Mouse (Mus musculus) ovary, adult 18-20 months (tissue): ENCODE results near the gene Nes.

Experiments used
- DNase-seq: peaks from one replicate; pipeline ENCODE4 v3.0.0; 2022; ENCODE audit warnings: low spot score, mixed read lengths

Nes gene

GRCm38 (mm10) chr3:87949955-87950515 lies 20.8 kb upstream of the Nes start:
- no peak for DNase-seq

DNA sequence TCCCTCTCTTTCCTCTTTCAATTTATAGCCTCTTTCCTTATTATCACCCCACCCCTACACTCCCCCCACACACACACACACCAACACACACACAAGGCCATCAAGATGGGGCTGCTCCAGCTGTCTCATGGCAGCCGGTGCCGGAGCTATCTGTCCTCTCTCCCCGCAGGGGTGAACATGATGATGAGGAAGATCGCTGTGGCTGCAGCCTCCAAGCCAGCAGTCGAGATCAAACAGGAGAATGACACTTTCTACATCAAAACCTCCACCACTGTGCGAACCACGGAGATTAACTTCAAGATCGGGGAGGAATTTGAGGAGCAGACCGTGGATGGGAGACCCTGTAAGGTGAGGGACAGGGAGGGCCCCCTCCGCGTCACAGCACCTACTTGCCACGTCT lies 18.9 kb upstream of the Nes start:
- DNase-seq: no peak

- DNase-seq: no peak
These were observed 18.4 kb upstream of the Nes start for GRCm38 (mm10) chr3:87952440-87952839.

DNA sequence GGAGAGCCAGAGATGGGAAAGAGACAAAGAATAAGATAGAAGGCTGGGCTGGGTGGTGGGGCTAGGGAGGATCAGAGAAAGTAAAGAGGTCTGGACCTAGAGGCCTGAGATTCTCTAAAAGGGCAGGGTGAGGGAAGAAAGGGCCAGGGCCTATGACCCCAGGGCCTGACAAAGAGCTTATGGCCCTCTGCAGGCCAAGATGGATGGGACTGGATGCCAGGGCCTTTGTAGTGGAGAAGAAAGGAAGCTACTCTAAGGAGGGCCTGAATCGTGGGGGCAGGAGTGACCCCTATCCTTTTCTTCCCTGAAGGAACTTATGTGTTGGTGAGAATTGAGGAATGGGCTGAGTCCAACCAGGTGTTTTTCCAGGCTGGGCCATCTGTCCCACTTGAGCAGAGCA lies 12.8 kb upstream of the Nes start:
- no peak for DNase-seq

DNA sequence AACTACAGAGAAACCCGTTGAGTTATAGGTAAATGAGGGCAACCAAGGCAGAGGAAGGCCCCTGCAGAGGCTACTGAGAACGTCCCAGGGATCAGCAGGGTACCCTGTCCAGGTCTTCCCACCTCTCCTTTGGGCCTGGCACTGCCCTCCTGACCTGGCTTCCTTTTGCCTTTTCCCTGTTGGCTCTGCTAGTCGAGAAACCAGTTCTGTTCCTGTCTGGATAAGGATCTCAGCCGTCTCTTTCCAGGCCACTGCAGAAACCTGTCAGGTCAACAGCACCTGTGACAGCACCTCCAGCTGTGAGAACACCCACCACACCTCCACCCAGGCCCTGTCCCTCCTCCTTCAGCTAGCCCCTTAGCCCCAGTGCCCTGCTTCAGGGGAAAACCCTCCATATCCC lies 12.4 kb upstream of the Nes start:
- no peak for DNase-seq

GRCm38 (mm10) chr3:87958967-87959366 lies 11.9 kb upstream of the Nes start:
- no peak for DNase-seq

DNA sequence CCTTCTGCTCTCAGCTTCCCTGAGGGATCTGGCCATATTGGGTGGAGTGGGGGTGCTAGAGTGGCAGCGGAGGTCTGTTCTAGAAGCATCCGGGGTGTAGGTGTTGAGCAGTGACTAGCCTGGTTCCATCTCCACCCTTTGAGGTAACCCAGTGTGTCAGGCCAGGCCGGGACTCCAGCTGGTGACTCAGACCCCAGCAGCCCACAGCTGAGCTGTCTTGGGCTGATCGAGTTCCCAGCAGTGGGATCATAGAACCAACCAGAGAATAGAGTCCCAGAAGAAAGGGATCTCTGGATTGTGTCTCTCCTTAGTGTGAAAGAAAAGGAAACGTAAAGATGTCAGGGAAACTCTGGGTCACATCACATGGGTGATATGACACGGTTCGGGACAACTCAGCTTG lies 11.5 kb upstream of the Nes start:
- no peak for DNase-seq

- no peak for DNase-seq
These were observed 10.7 kb upstream of the Nes start for GRCm38 (mm10) chr3:87960191-87960585.

- DNase-seq: peak; percentile 90
These were observed 10.2 kb upstream of the Nes start for GRCm38 (mm10) chr3:87960586-87961191.

- DNase-seq: no peak
These were observed 517 bp upstream of the Nes start for GRCm38 (mm10) chr3:87970184-87970938.

GRCm38 (mm10) chr3:87971489-87972202 lies 768 bp downstream of the Nes start:
- no peak for DNase-seq

- DNase-seq: no peak
These were observed 1.4 kb downstream of the Nes start for GRCm38 (mm10) chr3:87972203-87972664.

DNA sequence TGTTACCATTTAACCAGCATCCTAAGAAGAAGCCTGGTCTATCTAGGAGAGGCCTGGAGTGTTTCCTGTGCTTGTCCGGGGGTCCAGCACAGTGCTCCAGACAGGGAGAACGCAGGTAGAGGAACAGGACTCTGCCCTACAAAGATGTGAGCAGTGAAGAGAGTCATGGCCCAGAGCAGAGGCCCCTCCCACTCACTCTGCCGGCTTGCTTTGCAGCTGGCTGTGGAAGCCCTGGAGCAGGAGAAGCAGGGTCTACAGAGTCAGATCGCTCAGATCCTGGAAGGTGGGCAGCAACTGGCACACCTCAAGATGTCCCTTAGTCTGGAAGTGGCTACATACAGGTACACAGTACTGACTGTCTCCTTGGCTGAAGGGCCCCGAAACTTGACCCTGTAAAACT lies 1.9 kb downstream of the Nes start:
- no peak for DNase-seq

DNA sequence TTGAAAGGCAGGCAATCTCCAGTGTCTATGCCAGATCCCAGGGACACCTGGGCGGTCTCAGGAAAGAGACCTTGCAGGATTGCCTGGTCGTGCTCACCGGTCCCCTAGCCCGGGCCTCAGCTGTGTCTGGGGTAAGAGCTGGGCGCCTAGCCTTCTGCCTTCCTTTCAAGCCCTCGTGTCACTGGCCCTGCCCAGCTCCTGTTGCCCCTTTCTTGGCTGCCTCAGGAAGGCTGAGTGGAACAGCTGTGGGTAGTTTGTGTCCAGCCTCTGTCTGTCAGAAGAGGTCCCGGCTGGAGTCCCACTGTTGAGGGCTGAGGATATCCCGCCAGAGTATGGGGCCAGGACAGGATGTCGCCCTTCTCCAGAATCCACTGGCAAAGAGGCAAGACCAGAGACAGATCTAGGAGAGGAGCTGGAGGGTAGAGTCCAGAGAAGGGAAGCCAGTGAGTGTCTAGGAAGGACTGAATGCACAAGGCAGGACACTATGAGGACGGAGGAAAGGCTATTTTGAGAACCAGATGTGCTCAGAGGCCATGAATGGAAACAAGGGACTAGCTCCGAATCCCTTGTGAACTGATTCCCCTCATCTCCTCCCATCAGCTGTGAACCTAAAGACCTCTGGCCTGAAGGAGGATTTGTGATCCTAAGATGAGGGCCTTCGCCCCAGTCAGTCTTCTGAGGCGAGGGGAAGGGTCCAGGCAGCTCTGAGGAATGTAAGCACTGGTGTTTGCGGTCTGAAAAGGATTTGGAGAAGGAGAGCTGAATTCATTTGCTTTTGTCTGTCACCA lies 2.9 kb downstream of the Nes start:
- no peak for DNase-seq

DNA sequence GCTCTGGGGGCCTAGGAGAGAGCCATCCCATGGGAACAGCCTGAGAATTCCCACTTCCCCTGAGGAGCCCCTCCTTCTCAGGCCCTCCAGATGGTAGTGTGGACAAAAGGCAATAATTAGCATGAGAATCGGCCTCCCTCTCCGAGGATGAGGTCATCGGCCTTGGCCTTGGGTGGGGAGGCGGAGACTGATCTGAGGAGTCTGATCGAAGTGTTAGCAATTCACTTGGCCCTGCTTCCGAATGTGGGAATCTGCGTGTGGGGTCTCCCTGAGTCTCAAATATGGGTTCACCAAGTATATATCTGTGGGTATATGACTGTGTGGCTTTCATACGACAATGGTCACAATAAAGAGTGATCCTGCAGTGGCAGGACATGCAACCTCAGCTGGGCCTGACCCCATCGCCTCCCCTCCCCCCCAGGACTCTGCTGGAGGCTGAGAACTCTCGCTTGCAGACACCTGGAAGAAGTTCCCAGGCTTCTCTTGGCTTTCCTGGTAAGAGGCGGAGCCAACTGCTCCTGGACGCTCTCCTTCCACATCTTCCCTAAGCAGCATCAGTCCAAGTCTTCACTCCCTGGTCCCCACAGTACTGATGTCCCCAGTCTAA lies 3.6 kb downstream of the Nes start:
- no peak for DNase-seq

DNA sequence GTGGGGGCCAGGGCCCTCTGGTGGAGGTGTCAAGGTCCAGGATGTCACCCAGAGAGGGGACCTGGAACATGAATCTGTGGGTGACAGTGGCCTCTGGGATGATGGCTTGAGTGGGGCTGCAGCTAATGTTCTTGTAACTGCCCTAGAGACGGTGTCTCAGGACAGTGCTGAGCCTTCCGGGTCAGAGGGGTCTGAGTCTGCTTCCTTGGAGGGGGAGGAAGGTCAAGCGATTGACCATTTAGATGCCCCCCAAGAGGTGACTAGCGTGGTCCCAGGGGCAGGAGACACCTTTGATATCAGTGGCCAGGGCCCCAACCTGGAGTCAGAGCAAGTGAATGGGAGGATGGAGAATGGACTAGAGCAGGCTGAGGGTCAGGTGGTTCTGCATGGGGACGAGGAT lies 8.6 kb downstream of the Nes start:
- no peak for DNase-seq

DNA sequence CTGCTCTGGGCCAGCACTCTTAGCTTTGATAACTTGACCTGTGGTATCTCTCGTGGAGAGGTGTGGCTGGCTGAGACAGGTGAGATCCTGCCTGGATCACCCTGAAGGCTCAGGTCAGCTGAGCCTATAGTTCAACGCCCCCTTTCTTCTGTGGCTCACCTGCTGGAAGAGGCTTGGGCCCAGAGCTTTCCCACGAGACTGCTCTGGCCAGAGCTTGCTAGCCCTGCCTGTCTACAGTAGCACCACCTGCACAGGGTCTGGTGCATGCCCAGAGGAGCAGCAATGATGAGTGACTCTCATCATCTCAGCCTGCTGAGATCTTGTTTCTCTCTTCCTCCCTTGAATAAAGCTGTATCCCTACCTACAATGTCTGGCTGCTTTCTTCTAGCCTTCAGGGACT lies 9.2 kb downstream of the Nes start:
- no peak for DNase-seq

DNA sequence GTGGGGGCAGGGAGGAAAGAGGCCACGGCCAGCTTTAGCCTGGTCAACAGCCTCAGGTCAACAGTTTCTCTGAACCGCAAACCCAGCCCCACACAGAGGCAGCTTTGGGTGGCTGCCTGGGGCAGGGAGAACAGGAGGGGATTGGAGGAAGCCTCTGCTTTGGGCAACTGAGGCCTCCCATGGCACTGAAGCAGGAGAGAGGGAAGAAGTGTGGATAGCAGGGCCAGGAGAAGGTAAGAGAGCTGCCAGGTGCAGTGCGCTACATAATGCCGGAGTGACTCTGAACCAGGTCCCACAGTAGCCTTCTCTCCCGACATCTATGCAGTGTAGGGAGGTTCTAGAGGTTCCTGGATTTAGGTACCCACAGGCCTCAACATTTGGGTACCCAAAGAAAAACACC lies 9.8 kb downstream of the Nes start:
- DNase-seq: no peak

GRCm38 (mm10) chr3:87981214-87981760 lies 10.4 kb downstream of the Nes start:
- no peak for DNase-seq

GRCm38 (mm10) chr3:87981894-87982835 lies 11.3 kb downstream of the Nes start:
- no peak for DNase-seq
